Mouse (Mus musculus): ENCODE measurements around the gene Qtrt1.
"Not testable (repeated sequence)": the region's sequence is repeated elsewhere in the genome, so short reads cannot be mapped to it uniquely, and the experiment has no call there.

Gene Qtrt1

DNA sequence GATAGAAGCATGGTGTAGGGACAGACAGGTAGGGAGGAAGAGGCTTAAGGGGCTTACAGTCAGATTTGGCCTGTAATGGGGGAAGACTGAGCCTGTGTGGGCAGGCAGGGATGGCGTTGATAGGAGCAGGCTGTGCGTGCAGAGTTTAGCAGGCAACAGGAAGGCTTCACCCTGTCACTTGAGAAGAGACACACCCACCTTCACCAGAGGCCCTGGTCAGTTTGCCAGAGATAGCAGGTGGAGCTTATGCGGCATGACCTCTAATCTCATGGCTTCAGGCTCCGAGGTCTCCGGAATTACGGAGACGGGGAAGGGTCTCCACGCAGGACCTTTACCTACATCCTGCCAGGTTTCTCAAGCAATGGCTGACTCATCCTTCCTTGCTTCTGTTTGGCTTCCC is 40.2 kb downstream of the Qtrt1 start:
- DNase-seq = no peak

DNA sequence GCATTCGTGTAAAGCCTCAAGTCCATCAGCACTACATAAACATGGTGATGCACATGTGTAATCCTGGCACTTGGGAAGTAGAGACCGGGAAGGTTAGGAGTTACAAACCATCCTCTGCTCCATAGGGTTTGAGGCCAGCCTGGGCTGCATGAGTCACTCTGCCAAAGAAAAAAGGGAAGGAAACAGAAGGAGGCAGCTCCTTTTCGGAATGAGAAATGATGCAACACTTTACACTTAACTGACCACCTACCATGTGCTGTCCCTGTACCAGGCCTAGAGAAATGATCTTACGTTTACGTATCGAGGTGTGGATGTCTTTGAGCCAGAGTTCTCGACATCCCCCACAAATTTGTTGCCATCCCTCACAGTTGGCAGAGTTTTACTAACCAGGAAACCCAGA is 41.4 kb downstream of the Qtrt1 start:
- no peak for DNase-seq

DNA sequence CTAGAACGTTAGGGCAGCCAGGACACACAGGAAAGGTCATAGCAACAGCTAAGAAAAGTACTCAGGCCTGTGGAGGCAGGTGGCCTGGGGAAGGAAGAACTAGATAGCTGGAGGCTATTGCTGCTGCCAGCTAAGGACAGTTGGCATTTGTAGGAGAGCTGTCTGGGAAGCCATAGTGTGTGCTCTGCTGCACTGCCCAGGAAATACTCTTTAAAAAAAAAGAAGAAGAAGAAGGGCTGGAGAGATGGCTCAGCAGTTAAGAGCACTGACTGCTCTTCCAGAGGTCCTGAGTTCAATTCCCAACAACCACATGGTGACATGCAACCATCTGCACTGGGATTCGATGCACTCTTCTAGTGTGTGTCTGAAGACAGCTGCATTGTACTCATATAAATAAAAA is 41.8 kb downstream of the Qtrt1 start:
- DNase-seq = no peak

DNA sequence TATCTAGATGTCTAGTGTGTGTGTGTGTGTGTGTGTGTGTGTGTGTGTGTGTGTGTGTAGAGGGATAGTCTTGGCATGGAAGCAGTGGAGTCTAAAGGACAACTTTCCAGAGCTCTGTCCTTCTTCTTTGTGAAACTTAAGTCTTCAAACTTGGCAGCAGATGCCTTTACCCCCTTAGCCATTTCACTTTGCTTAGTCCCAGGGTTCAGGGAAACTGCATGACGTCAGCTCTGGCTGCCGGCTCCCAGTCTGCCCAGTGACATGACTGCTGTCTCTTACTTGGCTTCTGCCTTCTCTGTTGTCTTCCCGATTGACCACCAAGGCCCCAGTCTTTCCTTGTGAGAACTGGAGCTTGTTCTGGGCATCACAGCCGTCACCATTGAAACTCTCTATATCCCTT is 42.9 kb downstream of the Qtrt1 start:
- DNase-seq = no peak

DNA sequence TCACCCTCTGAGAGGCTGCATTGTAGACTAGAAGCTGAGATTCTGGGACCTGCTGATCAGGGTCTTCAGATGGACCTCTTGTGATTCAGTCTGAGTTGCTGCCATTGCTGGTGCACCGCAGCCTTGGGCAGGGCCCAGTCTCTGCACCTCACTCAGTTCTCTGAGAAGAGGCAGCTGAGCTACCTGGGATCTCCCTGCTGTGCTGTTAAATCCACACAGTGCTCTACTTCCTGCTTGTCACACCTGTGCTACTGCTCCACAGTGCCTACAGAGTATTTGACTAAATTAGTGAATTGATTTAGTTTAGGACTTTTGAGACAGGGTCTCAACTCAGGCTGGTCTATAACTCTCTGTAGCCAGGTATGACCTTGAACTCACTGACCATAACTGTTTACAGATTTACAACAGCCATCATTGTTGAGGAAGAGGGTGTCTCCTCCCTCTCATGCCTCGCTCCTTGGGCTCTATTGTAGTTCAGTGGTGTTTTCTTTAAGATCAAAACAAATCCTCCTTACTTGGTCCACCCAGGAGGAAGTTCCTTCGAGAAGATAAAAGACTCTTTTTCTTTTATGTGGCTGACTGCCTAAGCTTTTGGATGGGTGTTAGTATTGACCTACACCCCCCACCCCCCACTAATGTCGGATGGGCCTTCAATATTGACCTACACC is 43.6 kb downstream of the Qtrt1 start:
- no peak for DNase-seq

DNA sequence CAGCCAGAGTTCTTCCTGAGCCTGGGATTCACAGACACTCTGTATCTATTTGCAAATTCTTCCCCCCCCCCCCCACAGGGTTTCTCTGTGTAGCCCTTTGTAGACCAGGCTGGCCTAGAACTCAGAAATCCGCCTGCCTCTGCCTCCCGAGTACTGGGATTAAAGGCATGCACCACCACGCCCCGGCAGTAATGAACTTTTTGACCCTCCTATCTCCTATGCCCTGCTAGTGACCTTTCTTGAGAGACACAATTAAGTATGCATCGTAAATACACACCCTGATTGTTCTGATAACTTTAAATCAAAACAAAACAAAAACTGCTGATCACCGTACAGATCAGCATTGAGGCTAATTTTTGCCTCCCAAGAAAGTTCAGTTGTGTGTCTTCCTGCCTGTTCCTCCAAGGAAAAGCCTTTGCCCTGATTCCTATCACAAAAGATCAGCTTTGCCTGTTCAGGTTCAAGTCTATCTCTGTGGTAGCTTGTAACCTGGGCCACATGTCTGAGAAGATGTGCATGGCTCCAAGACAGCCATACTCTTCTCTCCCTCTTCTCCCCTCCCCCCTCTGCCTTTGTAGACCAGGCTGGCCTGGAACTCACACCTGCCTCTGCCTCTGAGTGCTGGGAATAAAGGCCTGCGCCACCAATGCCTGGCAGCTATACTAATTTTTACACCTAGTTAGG is 44.8 kb downstream of the Qtrt1 start:
- DNase-seq = no peak

DNA sequence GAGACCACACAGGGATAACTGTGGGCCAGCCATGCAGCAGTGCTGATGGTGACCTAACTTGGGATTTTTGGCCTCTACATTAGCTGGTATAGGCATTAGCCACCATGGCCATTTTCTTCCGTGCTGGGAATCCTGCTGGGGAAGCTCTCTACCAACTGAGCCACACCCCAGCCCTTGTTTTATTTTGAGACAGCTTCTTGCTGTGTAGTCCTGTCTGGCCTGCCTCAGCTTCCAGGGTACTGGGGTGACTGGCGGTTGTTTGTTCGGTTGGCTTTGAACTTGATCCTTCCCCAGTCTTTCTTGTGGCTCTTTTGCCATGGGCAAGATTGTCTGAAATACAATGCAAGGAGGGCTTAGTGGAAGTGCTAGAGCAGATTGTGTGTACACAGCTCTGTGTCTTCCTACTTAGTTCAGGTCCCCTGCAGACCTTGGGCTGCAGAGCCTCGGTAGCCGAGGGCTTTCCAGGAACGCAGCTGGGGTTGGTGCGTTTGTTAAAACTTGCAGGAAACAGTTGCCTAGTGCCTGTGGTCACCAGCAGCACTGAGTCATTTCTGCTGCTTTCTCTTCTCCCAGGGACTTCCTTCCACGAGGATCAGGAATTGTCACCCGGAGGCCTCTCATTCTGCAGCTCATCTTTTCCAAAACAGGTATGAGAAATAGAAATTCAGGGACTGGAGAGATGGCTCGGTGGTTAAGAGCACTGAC is 45.4 kb downstream of the Qtrt1 start:
- DNase-seq = no peak

DNA sequence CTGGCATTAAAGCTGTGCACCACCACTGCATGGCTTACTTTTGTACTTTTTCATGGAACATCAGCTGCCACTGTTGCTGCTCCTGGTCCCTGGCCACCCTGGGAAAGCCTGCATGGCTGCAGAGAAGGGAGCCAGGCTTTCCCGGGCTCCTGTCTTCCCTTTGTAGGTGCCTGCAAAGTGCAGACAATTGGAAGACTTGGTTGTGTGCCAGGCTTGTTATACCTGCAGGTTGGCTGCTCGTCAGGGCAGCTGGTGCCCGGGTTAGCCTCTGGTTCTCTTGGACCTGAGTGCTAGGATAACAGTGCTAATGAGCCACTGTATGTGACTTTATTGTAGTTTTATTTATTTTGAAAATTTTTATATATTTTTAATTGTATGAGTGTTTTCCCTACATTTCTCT is 47.2 kb downstream of the Qtrt1 start:
- no peak for DNase-seq

DNA sequence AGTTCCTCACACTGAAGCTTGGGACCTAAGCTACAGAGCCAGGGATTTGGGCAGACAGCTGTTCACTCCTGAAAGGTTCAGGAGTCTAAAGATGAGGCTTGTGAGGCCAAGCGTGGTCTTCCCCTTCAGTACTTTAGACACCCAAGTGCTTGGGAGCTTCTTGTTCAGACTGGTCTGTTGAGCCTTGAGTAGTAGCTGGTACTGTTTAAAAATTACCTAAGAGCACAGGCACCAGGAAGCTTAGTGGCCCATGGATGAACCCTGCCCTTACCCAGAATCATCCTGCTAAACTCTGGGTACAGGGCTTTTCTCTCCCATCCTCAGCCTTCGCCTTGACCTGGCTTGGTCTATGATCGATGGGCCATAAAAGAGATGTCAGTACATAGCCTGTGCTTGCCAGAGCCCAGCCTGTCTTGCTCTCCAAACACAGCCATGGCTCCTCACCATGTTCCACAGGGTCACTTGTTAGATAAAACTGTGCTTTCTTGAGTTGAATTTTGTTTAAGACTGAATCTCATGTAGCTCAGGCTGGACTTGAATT is 48.8 kb downstream of the Qtrt1 start:
- no peak for DNase-seq

DNA sequence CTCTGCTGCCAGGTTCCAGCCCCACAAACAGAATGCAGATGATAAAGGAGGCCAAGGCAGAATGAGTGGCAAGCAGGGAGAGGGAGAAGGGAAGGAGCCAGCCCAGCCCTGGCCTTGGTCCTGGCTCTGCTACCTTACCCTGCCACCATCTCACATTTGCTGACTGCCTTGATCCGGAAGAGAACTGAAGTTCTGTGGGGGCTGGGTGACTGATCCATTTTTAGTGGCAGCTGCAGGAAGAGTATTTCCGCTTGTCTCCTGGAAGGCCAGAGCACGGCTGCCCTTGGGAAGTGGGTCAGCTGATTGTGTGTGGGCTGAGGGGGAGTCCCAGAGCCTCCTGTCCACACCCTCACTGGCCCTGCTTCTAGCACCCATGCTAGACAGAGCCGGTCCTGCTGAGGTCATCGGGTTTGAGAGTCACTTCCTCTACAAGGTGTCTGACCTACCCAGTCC is 51.5 kb downstream of the Qtrt1 start:
- peak; percentile 44 for DNase-seq

DNA sequence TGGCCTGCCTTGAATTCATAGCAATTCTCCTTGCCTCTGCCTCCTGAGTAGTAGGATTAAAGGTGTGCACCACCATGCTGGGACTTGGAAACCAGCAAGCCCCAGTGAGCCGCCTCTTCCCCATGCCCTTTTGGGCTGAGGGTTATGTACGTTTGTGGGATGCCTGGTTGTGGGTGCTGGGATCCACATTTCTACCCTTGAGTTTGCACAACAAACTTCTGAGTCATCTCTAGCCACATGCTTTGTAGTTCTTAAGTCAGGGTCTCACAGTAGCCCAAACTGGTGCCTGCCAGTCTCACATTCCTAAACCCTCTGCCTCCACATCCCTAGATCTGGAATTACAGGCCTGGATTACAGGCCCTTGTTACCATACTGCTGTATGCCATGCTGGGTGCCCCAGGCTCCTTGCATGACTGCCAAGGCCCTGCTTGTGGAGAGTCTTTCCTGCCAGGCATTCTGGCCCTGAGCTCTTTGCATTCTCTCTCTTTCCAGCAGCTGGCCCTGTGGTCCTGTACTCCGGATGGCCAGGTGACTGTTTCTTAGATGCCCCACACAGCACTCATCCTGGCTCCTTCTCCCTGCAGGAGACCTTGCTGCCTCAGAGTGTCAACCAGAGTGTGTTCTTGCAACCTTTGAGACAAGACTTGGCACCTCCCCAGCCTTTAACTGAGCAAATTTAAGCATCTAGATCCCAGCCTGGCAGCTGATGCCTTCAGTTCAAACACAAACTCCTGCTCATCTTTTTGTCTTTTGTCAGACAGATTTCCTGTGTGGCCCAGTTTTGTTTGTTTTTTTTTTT is 52.3 kb downstream of the Qtrt1 start:
- no peak for DNase-seq

DNA sequence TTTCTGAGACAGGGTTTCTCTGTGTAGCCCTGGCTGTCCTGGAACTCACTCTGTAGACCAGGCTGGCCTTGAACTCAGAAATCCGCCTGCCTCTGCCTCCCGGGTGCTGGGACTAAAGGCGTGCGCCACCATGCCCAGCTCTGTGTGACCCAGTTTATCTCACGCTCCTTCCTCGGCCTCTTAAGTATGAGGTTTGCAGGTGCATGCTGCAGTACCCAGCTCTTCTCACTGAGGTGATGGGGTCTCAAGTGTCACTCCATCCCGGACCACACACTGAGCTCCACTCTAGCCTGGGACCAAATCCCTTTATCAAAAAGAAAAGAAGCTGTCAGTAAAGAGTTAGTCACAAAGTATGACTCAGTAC is 52.9 kb downstream of the Qtrt1 start:
- not testable (repeated sequence) for DNase-seq

DNA sequence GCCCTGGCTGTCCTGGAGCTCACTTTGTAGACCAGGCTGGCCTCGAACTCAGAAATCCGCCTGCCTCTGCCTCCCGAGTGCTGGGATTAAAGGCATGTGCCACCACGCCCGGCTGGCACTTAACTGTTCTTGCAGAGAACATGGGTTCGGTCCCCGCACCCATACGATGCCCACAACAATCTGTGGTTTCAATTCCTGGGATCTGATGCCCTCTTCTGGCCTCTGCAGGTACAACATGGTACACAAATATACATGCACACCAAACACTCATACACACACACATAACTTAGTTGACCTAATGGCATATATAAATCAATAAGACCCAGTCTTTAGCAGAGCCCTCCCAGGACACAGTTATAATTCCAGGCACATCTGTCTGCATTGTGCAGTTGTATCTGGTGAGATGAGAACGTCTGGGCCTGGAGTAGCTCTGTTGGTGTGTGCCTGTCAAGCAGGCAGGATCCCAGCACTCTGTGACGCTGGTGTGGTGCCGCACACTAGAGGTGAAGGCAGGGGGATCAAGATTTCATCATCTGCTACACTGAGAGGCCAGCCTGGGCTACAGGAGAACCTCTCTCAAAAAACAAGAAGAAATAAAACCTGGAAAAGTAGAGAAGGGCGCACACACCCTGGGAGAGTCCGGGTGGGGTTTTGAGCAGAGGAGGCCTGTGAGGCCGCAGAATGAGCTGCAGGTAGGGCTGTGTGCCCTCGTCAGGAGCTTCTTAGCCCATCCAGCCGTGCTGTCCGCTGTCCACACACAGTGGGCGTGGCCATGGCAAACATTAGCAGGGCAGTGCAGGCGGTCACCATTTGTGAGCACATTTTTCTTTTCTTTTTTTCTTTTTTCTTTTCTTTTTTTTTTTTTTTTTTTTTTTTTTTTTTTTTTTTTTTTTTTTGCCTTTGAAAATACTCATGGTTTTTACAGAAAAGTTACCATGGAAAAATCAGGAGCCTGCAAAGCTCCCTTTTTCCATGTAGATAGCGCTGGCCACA is 57.7 kb downstream of the Qtrt1 start:
- DNase-seq = peak; percentile 39
